32 mouse cellular contexts compared by ENCODE assay signal in genomic region chr1:152043453-152043852, GRCm38 (mm10).
"Had no signal": no experiment of that assay in that cellular context is flagged by ENCODE, and none has a peak within 500 bp of the region (broad histone marks: within the 10 kb centered on the region; RNA-seq: fewer than 3 reads in every experiment).

No protein-coding gene starts in this region.

- H3K27ac ChIP-seq: left cerebral cortex, adult 2 months; limb, embryonic 10.5 days; limb, embryonic 12.5 days; limb, embryonic 13.5 days; limb, embryonic 15.5 days; liver, embryonic 12.5 days; liver, embryonic 13.5 days; liver, embryonic 14.5 days; liver, embryonic 15.5 days; lung, embryonic 15.5 days; macrophage; midbrain, embryonic 10.5 days; midbrain, embryonic 12.5 days; midbrain, embryonic 13.5 days; midbrain, embryonic 15.5 days had no signal

- H3K36me3 ChIP-seq: limb, embryonic 10.5 days; limb, embryonic 12.5 days; limb, embryonic 13.5 days; limb, embryonic 15.5 days; liver, embryonic 12.5 days; liver, embryonic 13.5 days; liver, embryonic 15.5 days; lung, embryonic 15.5 days; midbrain, embryonic 10.5 days; midbrain, embryonic 12.5 days; midbrain, embryonic 13.5 days; midbrain, embryonic 15.5 days had no signal

- H3K4me1 ChIP-seq: liver, embryonic 12.5 days; liver, embryonic 13.5 days; liver, embryonic 15.5 days had no signal

- H3K9me3 ChIP-seq: limb, embryonic 10.5 days; limb, embryonic 12.5 days; limb, embryonic 13.5 days; limb, embryonic 15.5 days; liver, embryonic 12.5 days; liver, embryonic 13.5 days; liver, embryonic 15.5 days; lung, embryonic 15.5 days; megakaryocyte, embryonic 14.5 days; midbrain, embryonic 10.5 days; midbrain, embryonic 12.5 days; midbrain, embryonic 13.5 days; midbrain, embryonic 15.5 days had no signal

- H3K9ac ChIP-seq: limb, embryonic 12.5 days; limb, embryonic 13.5 days; limb, embryonic 15.5 days; liver, embryonic 12.5 days; liver, embryonic 13.5 days; liver, embryonic 14.5 days; liver, embryonic 15.5 days; liver, postnatal 0 days; lung, embryonic 14.5 days; lung, embryonic 15.5 days; midbrain, embryonic 12.5 days; midbrain, embryonic 13.5 days; midbrain, embryonic 15.5 days had no signal

- ATAC-seq: liver, embryonic 12.5 days; liver, postnatal 0 days; lung, postnatal 0 days; midbrain, embryonic 13.5 days; midbrain, embryonic 15.5 days; midbrain, embryonic 16.5 days had no signal

- H3K4me3 ChIP-seq: left cerebral cortex, adult 2 months; limb, embryonic 10.5 days; limb, embryonic 12.5 days; limb, embryonic 13.5 days; limb, embryonic 15.5 days; liver, embryonic 12.5 days; liver, embryonic 13.5 days; liver, embryonic 15.5 days; lung, embryonic 15.5 days; megakaryocyte, embryonic 14.5 days; midbrain, embryonic 10.5 days; midbrain, embryonic 12.5 days; midbrain, embryonic 13.5 days; midbrain, embryonic 15.5 days; myocyte had no signal

- H3K27me3 ChIP-seq: limb, embryonic 12.5 days; limb, embryonic 13.5 days; limb, embryonic 15.5 days; liver, embryonic 12.5 days; liver, embryonic 13.5 days; liver, embryonic 15.5 days; lung, embryonic 15.5 days; megakaryocyte, embryonic 14.5 days; midbrain, embryonic 12.5 days; midbrain, embryonic 13.5 days; midbrain, embryonic 15.5 days had no signal

- H3K4me2 ChIP-seq: limb, embryonic 12.5 days; limb, embryonic 13.5 days; limb, embryonic 15.5 days; liver, embryonic 11.5 days; liver, embryonic 12.5 days; liver, embryonic 13.5 days; liver, embryonic 15.5 days; lung, embryonic 14.5 days; lung, embryonic 15.5 days; midbrain, embryonic 11.5 days; midbrain, embryonic 12.5 days; midbrain, embryonic 13.5 days; midbrain, embryonic 15.5 days had no signal

- DNase-seq: left cerebral cortex, postnatal 4 days; liver; liver, embryonic 13.5 days; liver, postnatal 0 days; lung, adult 18-20 months; lung, adult 2 months; lung, embryonic 14.5 days; lung, postnatal 10 days; lung, postnatal 14 days; lung, postnatal 36 days; lung, postnatal 4 days; midbrain, embryonic 14.5 days had no signal
